Mouse (Mus musculus) midbrain, embryonic 10.5 days (tissue): ENCODE results near the gene Atp11b. TPM values are rescaled to one million over a fixed set of nuclear protein-coding genes. Genes with fewer than 3 reads are reported as not detected.

Experiments
- DNase-seq: peaks from one replicate; pipeline ENCODE4 v3.0.0-alpha.2; 2017; ENCODE audit warnings: low spot score
- H3K27ac ChIP-seq: fragments of 300-500 bp; sonication (generic); replicated peaks from 2 replicates; pipeline ENCODE4 v1.5.1; 2016; ENCODE audit warnings: mild to moderate bottlenecking
- H3K27me3 ChIP-seq: fragments of 300-500 bp; sonication (generic); 2 replicates; pipeline ENCODE4 v1.6.1; 2016; ENCODE audit warnings: low read depth, mild to moderate bottlenecking; ENCODE audit not compliant: poor library complexity, severe bottlenecking
- H3K36me3 ChIP-seq: fragments of 300-500 bp; sonication (generic); 2 replicates; pipeline ENCODE4 v1.6.1; 2016; ENCODE audit warnings: mild to moderate bottlenecking, moderate library complexity
- H3K4me1 ChIP-seq: fragments of 300-500 bp; sonication (generic); 2 replicates; pipeline ENCODE4 v1.6.1; 2016
- H3K4me3 ChIP-seq: fragments of 300-500 bp; sonication (generic); 2 replicates; pipeline ENCODE4 v1.5.1; 2016; ENCODE audit warnings: mild to moderate bottlenecking, moderate library complexity
- H3K9me3 ChIP-seq: fragments of 300-500 bp; sonication (generic); replicated peaks from 2 replicates; pipeline ENCODE4 v1.6.1; 2016; ENCODE audit warnings: mild to moderate bottlenecking
- WGBS: fragments of 180-500 bp; shearing (Covaris S2); methylation state at CpG from one replicate; pipeline ENCODE4 v1.1.7; 2016; 5-methylcytosine and 5-hydroxymethylcytosine counted together
- polyA plus RNA-seq: library from polyadenylated mRNA; unstranded; fragments of >200 nt; fragmentation: Nextera tagmentation; extraction: Ambion mirVana; gene quantifications from 2 replicates; pipeline ENCODE4 v1.2.1, GENCODE M21; 2016

Atp11b gene
- polyA plus RNA-seq: 25.0 and 26.4 TPM in 2 replicates

DNA sequence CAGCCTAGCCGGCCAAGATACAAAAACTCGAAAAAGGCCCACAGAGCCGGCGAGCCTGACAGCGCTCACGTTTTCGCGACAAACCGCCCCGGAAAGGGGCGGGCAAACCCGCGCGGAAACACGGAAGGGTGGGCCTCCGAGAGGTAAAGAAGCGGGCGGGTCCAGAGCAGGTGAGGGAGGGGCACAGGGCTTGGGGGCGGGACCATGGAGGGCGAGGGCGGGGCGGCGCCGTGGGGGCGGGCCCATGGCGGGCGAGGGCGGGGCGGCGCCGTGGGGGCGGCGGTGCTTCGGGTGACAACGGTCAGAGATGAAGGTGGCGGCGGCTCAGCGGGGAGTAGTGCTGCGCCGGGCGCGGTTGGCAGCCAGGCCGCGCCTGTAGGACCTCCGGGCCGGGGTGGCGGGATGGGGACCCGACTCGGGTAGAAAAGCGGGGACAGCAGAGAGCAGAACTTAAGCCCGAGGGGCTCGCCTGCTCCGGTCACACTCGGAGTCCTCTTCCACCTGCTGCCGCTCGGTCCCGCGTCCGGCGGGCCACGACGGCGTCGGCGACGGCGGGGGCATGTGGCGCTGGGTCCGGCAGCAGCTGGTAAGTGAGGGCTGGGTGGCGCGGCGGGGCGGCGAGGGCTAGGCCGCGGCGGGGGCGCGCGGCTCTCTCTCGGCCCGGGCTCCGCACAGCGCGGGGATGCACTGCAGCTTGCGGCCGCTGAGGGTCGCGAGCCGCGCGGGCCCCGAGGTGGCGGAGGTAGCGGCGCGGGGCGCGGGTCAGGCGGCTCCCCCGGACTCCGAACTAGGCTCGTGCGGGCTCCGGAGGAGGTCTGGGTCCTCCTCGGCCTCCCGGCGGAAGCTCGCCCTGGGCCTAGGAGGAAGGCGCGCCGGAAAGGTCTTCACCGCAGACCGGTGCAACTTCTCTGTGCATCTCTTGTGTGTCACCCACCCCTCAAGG is at the start of gene Atp11b:
TSS of gene Atp11b (plus strand) at position 282 of the 943 bp plus-strand sequence.
- H3K36me3 ChIP-seq: no peaks in the 10 kb centered on the region
- no peaks in the 10 kb centered on the region for H3K27me3 ChIP-seq
- under 1% methylated on average over 114 of the region's 114 CpGs for WGBS
- peak; percentile 87 for DNase-seq
- H3K27ac ChIP-seq: peak within 1 kb of the TSS; percentile 94
- H3K4me1 ChIP-seq: peaks cover 14% of the 10 kb centered on the region
- H3K4me3 ChIP-seq: peak within 1 kb of the TSS; percentile 89
- H3K9me3 ChIP-seq: no peaks in the 10 kb centered on the region

DNA sequence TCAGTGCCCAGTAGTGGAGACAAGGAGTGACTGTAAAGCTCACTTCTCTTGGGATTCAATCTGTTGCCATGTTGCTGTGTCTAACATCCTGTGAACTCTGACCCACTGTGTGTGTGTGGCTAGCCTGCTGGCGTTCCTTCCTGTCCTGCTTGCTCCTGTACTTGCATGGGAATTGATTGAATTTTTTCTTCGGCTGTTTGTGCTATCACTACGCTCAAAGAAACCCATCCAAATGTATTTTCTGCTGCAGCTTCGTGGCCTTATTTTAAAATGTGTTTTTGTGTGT is 49.6 kb upstream of the Atp11b start:
- Histone ChIP-seq H3K4me3 (no peak overlapping the region), H3K9me3 (no peaks in the 10 kb centered on the region), H3K4me1 (no peaks in the 10 kb centered on the region), H3K36me3 (no peaks in the 10 kb centered on the region), H3K27ac (no peak overlapping the region), H3K27me3 (no peaks in the 10 kb centered on the region)
- DNase-seq: no peak
- WGBS: 81% methylated on average over 4 of the region's 4 CpGs

DNA sequence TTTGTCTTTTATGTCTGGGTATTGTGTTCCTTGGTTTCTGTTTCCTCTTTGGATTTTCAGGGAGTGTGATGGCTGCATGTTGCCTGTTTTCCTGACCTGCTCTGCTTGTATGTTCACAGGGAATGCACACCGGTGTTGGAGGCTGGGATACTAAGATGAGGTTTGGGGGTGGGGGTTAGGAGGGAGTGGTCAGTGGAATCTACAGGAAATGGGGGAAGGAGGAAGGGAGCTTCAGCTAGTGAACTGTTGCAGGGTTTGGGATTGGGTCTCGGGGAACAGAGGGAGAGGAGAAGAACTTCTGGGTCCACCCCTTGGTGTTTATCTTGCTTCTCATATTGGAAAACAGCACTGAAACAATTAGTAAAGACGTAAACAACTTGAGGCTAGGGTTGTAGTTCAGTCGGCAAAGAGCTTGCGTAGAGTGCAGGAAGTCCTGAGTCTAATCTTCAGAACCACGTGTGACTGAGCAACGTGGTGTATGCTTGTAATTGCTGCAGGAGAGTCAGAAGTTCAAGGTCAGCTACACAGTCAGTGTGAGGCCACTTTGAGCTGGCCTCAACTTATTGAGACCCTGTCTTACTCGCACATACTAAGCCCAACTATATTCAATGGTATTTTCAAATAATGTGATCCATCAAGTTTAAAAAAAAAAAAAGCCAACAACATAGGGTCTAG is 34.2 kb upstream of the Atp11b start:
- Histone ChIP-seq H3K27ac (no peak overlapping the region), H3K4me1 (no peaks in the 10 kb centered on the region), H3K36me3 (no peaks in the 10 kb centered on the region), H3K9me3 (no peaks in the 10 kb centered on the region), H3K27me3 (no peaks in the 10 kb centered on the region), H3K4me3 (no peak overlapping the region)
- WGBS: 85% methylated on average over 8 of the region's 8 CpGs
- no peak for DNase-seq

- Histone ChIP-seq H3K27ac (no peak overlapping the region), H3K4me3 (no peak overlapping the region), H3K9me3 (no peaks in the 10 kb centered on the region), H3K4me1 (no peaks in the 10 kb centered on the region), H3K27me3 (no peaks in the 10 kb centered on the region), H3K36me3 (no peaks in the 10 kb centered on the region)
- DNase-seq: no peak
- WGBS: 75% methylated on average over 3 of the region's 3 CpGs
Measured at GRCm38 (mm10) chr3:35720801-35721200, 33.1 kb upstream of the Atp11b start.

DNA sequence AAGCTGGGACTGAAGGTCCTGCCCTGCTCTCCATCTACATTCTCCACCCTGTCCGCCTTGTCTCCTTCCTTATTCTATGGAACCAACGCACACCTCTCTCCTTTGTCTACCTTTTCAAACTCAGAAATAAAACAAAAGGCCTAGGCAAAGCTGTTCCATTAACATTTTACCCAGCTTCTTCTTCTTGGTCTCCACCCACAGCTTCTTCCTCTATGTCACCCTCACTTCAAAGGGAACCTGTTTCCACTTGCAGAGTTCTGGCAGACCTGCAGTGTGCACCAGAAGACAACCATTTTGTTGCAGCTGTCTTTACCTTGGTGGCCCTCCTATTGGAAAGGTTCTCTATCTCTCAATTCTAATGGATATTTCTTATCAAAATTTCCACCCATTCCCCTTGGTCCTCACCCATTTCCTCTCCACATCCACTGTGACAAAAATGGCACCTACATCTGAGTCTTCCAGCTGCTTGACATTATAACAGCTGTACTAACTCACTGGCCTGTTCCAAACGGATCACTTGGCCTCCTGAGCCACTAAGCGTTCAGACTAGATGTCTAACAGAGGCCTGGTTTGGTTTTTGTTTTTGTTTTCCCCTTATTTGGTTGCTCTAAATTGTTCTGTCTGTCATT is 32.0 kb upstream of the Atp11b start:
- Histone ChIP-seq H3K27me3 (no peaks in the 10 kb centered on the region), H3K4me3 (no peak overlapping the region), H3K27ac (no peak overlapping the region), H3K9me3 (no peaks in the 10 kb centered on the region), H3K4me1 (no peaks in the 10 kb centered on the region), H3K36me3 (no peaks in the 10 kb centered on the region)
- whole genome bisulfite sequencing: 85% methylated on average over 4 of the region's 4 CpGs
- DNase-seq: no peak

GRCm38 (mm10) chr3:35722811-35723210 is 31.1 kb upstream of the Atp11b start:
- Histone ChIP-seq H3K9me3 (no peaks in the 10 kb centered on the region), H3K27me3 (no peaks in the 10 kb centered on the region), H3K27ac (no peak overlapping the region), H3K4me3 (no peak overlapping the region), H3K4me1 (no peaks in the 10 kb centered on the region), H3K36me3 (no peaks in the 10 kb centered on the region)
- 96% methylated on average over 7 of the region's 7 CpGs for WGBS
- DNase-seq: no peak

GRCm38 (mm10) chr3:35723586-35724322 is 30.2 kb upstream of the Atp11b start:
- Histone ChIP-seq H3K36me3 (no peaks in the 10 kb centered on the region), H3K27ac (no peak overlapping the region), H3K4me3 (no peak overlapping the region), H3K4me1 (no peaks in the 10 kb centered on the region), H3K9me3 (no peaks in the 10 kb centered on the region), H3K27me3 (no peaks in the 10 kb centered on the region)
- 74% methylated on average over 9 of the region's 9 CpGs for WGBS
- DNase-seq: no peak

DNA sequence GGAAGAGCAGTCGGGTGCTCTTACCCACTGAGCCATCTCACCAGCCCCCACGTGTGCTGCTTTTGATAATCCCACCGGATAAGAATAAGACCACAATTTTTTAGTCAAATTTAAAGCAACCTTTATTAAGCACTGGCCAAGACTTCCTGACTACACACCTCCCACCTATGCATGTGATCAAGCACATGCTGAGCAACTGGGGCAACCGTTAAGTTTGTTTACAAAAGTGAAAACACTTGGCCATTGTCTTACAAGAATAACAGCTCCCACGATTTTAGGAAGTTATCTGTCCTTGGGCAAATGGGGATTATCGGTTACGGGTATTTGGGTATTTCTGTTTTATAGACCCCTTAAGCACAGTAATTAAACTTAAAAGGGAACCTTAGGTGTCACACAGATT is 28.8 kb upstream of the Atp11b start:
- Histone ChIP-seq H3K27ac (no peak overlapping the region), H3K4me1 (no peaks in the 10 kb centered on the region), H3K9me3 (no peaks in the 10 kb centered on the region), H3K4me3 (no peak overlapping the region), H3K36me3 (no peaks in the 10 kb centered on the region), H3K27me3 (no peaks in the 10 kb centered on the region)
- no peak for DNase-seq
- WGBS: 51% methylated on average over 7 of the region's 7 CpGs

DNA sequence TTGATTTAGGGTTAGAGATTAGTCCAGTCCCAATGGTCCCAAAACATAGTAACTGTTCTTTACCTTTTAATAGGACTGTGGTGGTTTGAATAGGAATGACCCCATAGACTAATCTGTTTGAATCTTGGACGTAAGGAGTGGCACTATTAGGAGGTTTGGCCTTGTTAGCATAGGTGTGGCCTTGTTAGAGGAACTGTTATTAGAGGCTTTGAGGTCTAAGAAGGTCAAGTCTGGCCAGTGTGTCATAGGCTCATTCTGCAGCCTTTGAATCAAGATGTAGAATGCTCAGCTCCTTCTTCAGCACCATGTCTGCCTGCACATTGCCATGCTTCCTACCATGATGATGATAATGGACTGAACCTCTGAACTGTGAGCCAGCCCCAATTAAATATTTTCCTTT is 27.0 kb upstream of the Atp11b start:
- 76% methylated on average over 1 of the region's 1 CpGs for WGBS
- Histone ChIP-seq H3K4me3 (no peak overlapping the region), H3K27ac (no peak overlapping the region), H3K4me1 (no peaks in the 10 kb centered on the region), H3K36me3 (no peaks in the 10 kb centered on the region), H3K9me3 (no peaks in the 10 kb centered on the region), H3K27me3 (no peaks in the 10 kb centered on the region)
- DNase-seq: no peak

- Histone ChIP-seq H3K9me3 (peaks cover 4% of the 10 kb centered on the region; the same call in 1 of the 2 replicates), H3K4me1 (no peaks in the 10 kb centered on the region), H3K4me3 (no peak overlapping the region), H3K27ac (no peak overlapping the region), H3K27me3 (no peaks in the 10 kb centered on the region), H3K36me3 (no peaks in the 10 kb centered on the region)
- no peak for DNase-seq
- WGBS: 83% methylated on average over 6 of the region's 6 CpGs
Measured at GRCm38 (mm10) chr3:35729490-35729889, 24.4 kb upstream of the Atp11b start.

DNA sequence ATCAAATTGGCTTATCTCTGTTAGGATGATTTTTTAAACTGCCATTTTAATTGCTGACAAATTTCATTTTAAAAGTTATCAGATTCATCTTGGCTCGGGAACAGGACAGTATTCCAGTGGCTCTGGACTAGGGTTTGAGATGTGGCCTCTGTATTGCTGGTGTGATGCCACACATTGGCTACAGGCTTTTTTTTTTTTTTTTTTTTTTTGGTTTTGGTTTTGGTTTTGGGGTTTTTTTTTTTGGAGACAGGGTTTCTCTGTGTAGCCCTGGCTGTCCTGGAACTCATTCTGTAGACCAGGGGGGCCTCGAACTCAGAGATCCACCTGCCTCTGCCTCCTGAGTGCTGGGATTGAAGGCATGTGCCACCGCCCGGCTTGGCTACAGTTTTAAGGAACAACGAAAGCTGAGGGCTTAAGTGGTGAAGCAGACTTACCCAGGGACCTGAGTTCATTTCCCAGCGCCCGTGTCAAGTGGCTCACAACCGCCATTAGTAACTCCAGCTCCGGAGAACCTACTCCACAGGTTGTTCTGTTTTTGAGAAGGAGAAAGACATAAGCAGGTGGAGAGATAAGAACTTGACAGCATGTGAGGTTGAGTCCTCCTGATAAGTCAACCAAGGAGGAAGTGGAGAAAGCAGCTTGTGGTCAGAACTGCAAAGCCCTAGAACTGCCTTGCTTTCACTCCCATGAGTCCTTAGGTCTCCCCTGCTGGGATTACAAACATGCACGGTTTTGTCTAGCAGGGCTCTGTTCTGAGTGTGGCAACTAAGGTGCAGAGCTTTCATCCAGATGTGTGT is 21.7 kb upstream of the Atp11b start:
- 84% methylated on average over 10 of the region's 10 CpGs for WGBS
- Histone ChIP-seq H3K36me3 (no peaks in the 10 kb centered on the region), H3K4me1 (no peaks in the 10 kb centered on the region), H3K4me3 (no peak overlapping the region), H3K27ac (no peak overlapping the region), H3K27me3 (no peaks in the 10 kb centered on the region), H3K9me3 (peaks cover 4% of the 10 kb centered on the region; the same call in 1 of the 2 replicates)
- DNase-seq: no peak

DNA sequence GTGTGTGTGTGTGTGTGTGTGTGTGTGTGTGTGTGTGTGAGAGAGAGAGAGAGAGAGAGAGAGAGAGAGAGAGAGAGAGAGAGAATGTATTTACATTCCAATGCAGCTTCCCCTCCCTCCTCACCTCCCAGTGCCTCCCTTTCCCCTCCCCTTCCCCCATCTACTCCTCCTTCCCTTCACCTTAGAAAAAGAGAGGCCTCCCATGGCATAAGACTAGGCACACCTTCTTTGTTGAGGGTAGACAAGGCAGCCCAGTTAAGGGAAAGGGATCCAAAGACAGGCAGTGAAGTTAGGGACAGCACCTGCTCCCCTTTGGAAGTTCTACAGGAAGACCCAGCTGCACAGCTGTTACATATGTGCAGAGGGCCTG is 21.1 kb upstream of the Atp11b start:
- DNase-seq: no peak
- Histone ChIP-seq H3K4me3 (no peak overlapping the region), H3K9me3 (peaks cover 4% of the 10 kb centered on the region; the same call in 1 of the 2 replicates), H3K27ac (no peak overlapping the region), H3K27me3 (no peaks in the 10 kb centered on the region), H3K36me3 (no peaks in the 10 kb centered on the region), H3K4me1 (no peaks in the 10 kb centered on the region)
